Mouse (Mus musculus): ENCODE data around the gene Sh2b1.

Sh2b1 gene

DNA sequence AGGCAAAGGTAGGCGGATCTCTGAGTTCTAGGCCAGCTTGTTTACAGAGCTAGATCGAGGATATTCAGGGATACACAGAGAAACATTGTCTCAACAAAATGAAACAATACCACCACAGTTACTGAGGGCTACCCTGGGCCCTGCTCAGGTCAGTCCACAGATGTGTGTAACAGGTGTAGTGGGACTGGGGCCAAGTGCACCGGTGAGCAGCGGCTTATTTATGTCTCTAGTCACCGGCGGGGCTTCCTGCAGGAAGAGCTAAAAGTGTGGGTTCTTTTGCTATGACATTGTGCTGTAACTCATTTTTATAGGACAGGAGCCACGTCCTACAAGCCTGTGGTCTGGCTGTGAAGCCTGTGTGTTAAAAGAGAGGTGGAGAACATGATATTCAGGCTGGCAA, 21.4 kb downstream of the Sh2b1 start:
- DNase-seq: no peak

GRCm38 (mm10) chr7:126452244-126452643, 23.0 kb downstream of the Sh2b1 start:
- no peak for DNase-seq

DNA sequence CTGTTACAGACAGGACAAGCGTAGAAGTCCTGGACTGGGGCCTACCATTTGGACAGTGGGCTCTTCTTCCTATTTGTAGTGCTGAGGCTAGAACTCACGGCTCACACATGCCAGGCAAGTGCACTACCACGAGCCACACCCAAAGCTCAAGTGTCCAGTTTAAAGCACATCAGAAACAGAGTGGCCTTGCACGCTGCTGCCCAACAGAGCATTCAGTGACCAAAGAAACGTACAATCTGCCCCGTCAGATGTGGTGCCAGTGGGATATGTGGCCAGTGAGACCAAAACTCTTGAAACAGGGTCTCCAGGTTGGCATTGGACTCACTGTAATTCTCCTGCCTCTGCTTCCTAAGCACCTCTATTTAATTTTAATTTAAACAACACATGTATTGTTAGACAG, 24.6 kb downstream of the Sh2b1 start:
- no peak for DNase-seq

GRCm38 (mm10) chr7:126449991-126450390, 25.2 kb downstream of the Sh2b1 start:
- DNase-seq: no peak

DNA sequence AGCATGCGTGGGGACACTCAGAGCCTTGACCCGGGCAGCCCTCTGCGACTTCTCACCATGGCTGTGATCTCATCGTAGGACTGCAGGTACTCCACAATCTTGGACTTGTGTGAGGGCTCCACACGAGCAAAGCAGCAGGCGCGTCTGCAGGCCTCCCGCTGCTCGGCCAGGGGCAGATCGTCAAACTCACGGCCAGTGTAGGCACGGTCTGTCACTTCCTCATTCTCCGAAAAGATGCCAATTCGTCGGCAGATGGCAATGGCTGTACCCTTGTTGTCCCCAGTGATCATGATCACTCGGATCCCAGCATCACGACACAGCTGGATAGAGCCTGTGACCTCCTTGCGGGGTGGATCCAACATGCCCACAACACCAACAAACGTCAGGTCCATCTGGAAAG, 26.7 kb downstream of the Sh2b1 start:
- DNase-seq: no peak

DNA sequence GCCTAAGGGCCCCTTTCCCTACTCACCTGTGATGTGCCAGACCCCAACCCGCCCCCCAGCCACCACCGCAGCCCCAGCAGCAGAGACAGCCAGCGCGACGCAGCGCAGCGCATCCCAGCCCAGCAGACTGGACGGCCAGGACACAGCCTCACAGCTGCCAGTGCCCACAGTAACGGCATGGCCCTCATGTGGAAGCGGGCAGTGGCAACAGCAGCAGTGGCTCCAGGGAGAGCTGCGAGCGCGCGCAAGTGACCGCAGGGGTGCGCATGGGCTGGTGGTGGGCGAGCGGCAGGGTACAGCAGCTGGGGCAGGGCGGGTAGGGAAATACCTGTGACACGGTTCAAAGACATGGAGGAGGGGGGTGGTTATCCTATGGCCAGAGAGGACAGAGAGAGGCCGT, 29.0 kb downstream of the Sh2b1 start:
- DNase-seq: no peak

- no peak for DNase-seq
These were observed 30.0 kb downstream of the Sh2b1 start for GRCm38 (mm10) chr7:126445104-126445815.

- DNase-seq: no peak
These were observed 30.7 kb downstream of the Sh2b1 start for GRCm38 (mm10) chr7:126444536-126444935.

DNA sequence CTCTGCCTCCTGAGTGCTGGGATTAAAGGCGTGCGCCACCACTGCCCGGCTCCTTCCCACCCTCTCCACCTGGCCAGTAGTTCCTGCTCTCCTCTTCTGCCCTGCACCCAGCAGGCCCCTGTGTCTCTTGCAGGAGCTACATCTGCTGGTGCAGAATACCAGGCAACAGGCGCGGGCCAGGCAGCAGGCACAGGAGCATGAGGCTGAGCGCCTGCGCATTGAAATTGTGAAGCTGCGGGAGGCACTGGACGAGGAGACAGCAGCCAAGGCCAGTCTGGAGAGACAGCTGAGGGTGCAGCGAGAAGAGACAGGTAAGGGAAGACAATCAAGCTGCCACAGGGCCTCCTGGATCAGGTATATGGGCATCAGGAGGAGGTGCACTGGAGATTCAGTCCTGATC, 31.2 kb downstream of the Sh2b1 start:
- DNase-seq: no peak

GRCm38 (mm10) chr7:126440134-126440533, 35.1 kb downstream of the Sh2b1 start:
- no peak for DNase-seq

- peak; percentile 27 for DNase-seq
These were observed 38.4 kb downstream of the Sh2b1 start for GRCm38 (mm10) chr7:126436851-126437250.

- DNase-seq: no peak
These were observed 39.4 kb downstream of the Sh2b1 start for GRCm38 (mm10) chr7:126435801-126436200.

DNA sequence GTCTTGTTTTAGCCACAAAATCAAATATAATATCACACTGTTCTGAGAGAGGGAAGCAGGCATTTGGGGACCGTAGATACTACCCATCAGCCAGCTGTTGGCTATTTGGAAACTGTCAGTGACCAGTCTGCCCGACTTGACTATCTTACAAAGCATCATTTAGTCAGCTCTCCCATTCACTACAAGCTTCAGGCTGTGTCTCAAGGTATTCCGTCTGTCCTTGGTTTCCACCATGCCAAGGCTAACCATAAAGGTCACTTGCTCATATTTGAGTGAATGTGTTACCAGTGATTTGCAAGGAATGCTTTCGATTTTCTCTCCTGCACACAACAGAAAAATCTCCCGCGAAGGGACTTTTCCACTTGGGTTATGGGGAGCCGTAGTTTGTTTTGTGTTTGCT, 40.5 kb downstream of the Sh2b1 start:
- no peak for DNase-seq

GRCm38 (mm10) chr7:126430167-126430566, 45.1 kb downstream of the Sh2b1 start:
- peak; percentile 21 for DNase-seq

GRCm38 (mm10) chr7:126429503-126429898, 45.7 kb downstream of the Sh2b1 start:
- no peak for DNase-seq

GRCm38 (mm10) chr7:126428631-126429502, 46.4 kb downstream of the Sh2b1 start, which contains the start of gene Rabep2:
Gene Rabep2, plus strand, starts transcription at chr7:126428759.
- peak; percentile 95 for DNase-seq

DNA sequence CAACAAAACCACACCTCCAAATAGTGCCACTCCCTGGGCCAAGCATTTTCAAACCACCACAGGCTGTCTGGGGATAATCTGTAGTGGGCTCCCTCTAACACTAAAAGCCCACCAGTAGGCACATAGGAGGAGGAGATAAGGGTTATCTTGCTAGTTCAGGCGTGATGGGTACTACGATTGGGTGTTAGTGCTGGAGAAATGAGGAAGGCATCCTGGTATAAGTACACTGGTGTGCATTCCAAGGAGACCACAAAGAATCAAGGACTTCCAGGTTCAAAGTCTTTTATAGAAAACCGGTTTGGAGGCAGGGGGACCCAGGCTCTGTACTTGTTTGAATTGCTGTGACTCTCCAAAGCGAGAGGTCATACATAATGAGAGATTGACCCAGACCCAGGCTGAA, 47.1 kb downstream of the Sh2b1 start:
- peak; percentile 30 for DNase-seq

DNA sequence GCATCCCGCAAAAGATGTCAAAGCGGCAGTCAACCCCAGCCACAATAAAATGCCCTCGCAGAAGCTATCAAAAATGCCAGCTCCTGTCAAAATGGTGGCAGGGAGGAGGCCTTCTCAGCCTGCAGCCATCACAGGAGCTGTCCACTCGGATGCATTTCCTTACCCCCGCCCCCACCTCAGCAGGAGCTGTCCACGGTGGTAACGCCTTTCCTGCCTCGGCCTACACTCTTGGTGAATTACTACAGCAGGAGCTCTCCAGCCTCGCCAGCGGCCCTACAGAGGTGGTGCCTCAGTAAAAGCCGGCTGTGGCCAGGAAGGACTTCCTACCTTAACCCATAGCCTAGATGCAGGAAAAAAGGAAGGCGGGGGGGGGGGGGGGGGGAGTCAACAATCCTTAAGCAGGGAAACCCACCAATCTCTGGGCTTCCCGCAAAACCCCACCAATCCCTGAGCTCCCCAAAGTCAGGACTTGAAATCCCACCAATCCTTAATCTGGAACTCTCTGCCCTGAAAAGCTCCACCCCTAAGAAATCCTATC, 47.8 kb downstream of the Sh2b1 start:
- DNase-seq: peak; percentile 33

DNA sequence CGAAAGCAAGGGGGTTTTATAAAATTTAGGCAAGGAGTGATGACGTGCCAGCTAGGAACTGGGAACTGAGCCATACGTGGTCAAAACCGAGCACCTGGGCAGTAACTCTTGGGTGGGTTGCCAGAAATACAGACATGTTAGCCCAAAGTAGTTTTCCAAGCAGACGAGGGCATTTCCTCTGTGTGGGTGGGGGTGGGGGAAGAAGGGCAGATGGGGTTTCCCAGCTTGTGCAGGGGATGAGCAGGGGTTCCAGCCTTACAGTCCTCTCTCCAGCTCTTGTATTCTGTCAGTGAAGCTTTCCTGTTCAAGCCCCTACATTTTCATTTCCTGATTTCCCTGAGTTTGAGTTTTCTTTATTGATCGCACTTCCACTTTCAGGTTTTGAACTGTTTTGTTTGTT, 51.1 kb downstream of the Sh2b1 start:
- DNase-seq: no peak

GRCm38 (mm10) chr7:126421756-126422155, 53.5 kb downstream of the Sh2b1 start:
- DNase-seq: no peak

DNA sequence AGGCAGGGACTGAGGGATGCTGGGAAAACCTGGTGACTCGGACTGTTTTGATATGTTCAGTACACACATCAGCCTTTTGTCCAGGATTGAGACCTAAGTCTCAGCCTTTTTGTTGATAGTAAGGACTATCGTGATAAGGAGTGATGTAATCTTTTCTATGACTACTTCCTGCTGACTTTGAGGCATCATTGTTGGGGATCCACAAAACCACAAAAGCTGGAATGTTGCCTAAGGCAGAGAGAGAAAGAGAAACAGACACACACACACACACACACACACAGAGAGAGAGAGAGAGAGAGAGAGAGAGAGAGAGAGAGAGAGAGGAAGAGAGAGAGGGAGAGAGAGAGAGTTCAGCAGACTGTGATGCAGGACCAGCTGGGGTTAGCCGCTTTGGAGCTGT, 56.7 kb downstream of the Sh2b1 start:
- no peak for DNase-seq

- no peak for DNase-seq
These were observed 57.6 kb downstream of the Sh2b1 start for GRCm38 (mm10) chr7:126417606-126418005.

- no peak for DNase-seq
These were observed 58.2 kb downstream of the Sh2b1 start for GRCm38 (mm10) chr7:126417045-126417444.

Data from cerebellum, adult 9-11 months (tissue).